10 mouse cellular contexts compared by ENCODE assay signal in the genomic region with DNA sequence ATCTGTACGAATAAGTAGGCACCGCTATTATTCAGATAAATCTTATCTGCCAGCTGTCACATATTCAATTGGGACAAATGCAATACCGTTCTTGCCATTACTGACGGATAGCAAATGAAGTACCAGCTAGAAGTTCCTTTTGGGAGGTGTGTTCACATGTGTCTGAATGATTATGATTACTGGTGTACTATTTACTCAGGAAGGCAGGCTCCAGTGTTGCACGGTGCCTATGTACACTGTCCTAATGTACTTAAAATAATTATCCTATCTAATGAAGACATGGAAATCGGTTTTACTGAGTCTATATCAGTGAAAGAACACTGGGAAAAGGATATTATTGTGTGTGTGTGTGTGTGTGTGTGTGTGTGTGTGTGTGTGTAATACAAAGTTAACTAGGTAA.
"Had no signal": no experiment of that assay in that cellular context is flagged by ENCODE, and none has a peak within 500 bp of the region (broad histone marks: within the 10 kb centered on the region; RNA-seq: fewer than 3 reads in every experiment).

No protein-coding gene starts in this region.

- H3K4me2 ChIP-seq: hindbrain, embryonic 15.5 days; limb, embryonic 15.5 days; liver, embryonic 12.5 days; stomach, embryonic 15.5 days had no signal

- H3K4me3 ChIP-seq: hindbrain, embryonic 15.5 days; left cerebral cortex, adult 2 months; limb, embryonic 15.5 days; liver, embryonic 12.5 days; myocyte; stomach, embryonic 15.5 days had no signal

- DNase-seq: lung, postnatal 4 days; thymus, postnatal 14 days had no signal

- H3K27ac ChIP-seq: hindbrain, embryonic 15.5 days; left cerebral cortex, adult 2 months; limb, embryonic 15.5 days; liver, embryonic 12.5 days; stomach, embryonic 15.5 days had no signal

- ATAC-seq: inflammation-experienced regulatory T-cells, adult 6 months; intestine, postnatal 0 days; liver, embryonic 12.5 days had no signal

- H3K9me3 ChIP-seq: hindbrain, embryonic 15.5 days; limb, embryonic 15.5 days; liver, embryonic 12.5 days; stomach, embryonic 15.5 days had no signal

- H3K9ac ChIP-seq: hindbrain, embryonic 15.5 days; limb, embryonic 15.5 days; liver, embryonic 12.5 days; stomach, embryonic 15.5 days had no signal

- H3K27me3 ChIP-seq: hindbrain, embryonic 15.5 days; limb, embryonic 15.5 days; liver, embryonic 12.5 days; stomach, embryonic 15.5 days had no signal

- H3K4me1 ChIP-seq: hindbrain, embryonic 15.5 days; limb, embryonic 15.5 days; liver, embryonic 12.5 days; stomach, embryonic 15.5 days had no signal

- H3K36me3 ChIP-seq: hindbrain, embryonic 15.5 days; stomach, embryonic 15.5 days had no signal
